Mouse (Mus musculus): ENCODE data around the gene Klhl26. TPM values are rescaled to one million over a fixed set of nuclear protein-coding genes. Genes with fewer than 3 reads are reported as not detected.

The Klhl26 gene
- 10 to 100 TPM; 18.0 TPM for polyA plus RNA-seq (2017; shearing (Covaris generic))

DNA sequence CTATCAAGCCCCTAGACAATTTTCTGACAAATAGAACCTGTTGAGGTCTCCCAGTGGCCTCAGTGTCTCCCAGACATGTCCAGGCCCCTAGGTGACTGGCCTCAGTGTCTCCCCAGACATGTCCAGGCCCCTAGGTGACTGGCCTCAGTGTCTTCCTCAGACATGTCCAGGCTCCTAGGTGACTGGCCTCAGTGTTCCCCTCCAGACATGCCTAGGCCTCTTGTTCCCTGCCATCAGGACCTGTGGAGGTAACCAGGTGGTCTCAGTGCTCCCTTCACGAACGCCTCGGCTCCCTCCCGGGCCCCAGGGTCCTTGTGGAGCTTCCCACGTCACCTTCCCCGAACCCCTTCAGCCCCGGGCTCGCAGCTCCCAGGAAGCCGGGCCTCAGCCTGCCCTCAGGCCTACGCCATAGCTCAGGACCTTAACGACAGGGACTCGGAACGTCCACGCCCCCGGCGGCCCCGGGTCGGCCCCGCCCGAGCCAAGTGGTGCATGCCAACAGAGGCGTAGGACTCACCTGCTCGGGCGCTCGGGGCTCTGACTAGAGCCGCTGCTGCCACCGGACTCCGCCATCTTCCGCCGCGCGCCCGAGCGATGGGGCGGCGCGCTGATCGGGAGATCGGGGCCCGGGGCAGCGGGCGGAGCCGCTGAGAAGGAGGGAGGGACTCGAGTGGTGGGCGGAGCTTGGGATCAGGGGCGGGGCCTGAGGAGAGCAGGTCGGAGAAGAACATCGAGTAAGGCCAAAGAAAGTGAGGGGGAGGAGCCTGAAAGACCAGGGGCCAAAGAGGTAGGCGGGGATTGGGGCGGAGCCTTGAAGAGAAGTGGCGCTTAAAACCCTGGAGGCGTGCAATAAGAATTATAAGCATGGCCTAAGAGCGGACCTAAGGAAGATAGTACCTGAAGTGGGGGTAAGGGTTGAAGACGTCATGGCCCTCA is at the start of gene Klhl26:
Klhl26 (minus strand) TSS at position 636 of the 936 bp plus-strand sequence.

DNA sequence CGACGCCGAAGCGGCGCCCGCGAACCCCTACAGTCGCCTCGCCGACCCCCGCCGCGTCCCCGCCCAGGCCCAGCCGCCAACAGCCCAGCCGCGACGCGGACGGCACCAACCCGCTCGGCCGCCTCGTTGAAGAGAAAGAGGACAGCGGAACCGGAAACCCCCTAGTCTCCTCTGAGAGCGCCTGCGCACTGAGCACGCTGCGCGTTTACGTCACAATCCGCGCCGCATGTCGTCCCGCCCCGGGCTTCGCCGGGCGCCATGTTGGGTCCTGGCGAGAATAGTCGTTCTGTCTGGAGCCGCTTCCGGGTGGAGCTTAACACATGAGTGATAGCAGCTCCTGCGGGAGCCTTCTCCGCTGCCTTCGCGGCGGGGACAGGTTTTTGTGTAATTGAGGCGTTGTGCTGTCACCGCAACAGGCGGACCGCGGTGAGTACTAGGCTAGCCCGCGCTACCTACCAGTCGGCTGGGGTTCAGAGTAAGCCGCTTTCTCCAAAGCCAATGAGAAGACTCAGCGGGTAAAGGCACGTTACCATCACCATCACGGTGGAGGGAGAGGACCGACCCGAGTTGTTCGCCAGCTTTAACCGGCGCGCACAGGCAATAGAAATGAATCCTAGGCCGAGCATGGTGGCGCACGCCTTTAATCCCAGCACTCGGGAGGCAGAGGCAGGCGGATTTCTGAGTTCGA is 33.6 kb upstream of the Klhl26 start, which contains the start of gene Uba52:
Uba52 (minus strand) TSS at position 574 of the 688 bp plus-strand sequence.

DNA sequence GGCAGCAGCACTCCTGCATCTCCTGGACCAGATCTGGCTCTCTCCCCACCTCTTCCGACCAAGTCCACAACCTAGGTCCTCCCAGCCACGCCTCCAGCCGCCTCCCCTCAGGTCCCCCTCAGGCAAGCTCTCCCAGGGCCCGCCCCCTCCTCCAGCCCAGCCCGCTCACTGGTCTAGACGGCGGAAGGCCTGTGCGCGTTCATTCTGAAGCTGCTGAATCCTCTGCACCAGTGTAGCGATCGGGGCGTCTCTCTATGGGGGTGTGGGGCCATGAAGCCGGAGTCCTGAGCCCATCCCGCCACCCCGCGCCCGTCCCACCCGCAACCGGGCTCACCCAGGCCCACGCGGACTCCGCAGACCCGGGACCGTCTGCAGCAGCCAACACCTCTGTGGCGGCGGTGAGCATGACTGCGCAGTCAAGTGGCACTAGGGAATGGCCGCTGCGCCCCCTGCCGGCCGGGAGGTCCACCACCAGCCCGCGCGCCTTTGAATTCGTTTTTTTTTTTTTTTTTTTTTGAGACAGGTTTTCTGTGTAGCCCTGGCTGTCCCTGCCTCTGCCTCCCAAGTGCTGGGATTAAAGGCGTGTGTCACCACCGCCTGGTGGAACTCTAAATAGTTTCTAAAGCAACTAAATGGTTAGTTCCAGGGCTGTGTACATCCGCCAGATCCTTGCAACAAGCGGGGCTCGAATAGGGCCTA is 29.7 kb upstream of the Klhl26 start, which contains the start of gene Rex1bd:
Rex1bd (minus strand) TSS at position 425 of the 699 bp plus-strand sequence.

DNA sequence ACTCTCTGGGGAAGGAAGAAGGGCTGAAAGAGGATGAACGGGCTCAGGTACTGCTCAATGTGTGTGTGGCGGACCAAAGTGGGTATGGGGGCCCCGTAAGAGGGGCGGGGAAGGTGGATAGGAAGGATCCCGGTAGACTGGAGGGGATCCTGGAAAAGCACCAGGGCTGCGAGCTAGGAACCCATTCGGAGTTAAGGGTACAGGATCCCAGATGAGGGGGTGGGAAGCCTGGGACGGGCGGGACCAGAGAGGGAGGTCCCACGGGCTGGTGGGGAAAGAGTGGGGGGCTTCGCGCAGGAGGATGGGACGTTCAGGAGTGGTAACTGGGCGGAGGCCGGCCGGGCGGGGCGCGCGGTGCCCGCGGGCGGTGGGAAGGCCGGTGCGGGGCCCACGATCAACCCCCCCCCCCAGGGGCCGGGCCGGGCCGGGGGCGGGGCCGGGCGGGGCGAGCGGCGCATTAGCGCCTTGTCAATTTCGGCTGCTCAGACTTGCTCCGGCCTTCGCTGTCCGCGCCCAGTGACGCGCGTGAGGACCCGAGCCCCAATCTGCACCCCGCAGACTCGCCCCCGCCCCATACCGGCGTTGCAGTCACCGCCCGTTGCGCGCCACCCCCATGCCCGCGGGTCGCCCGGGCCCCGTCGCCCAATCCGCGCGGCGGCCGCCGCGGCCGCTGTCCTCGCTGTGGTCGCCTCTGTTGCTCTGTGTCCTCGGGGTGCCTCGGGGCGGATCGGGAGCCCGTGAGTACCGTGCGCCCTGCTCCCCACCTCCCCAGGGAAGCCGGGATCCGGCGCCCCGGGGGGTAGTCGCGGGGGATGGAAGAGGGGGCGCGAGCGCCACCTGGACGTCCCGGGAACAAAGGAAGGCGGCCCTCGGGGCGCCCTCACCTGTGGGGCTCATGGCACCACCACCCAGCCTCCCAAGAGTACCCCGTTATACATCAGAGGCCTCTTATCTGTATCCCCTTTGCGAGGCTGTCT is 16.2 kb upstream of the Klhl26 start, which contains the start of gene Crlf1:
Crlf1 (plus strand) TSS at position 495 of the 977 bp plus-strand sequence.

DNA sequence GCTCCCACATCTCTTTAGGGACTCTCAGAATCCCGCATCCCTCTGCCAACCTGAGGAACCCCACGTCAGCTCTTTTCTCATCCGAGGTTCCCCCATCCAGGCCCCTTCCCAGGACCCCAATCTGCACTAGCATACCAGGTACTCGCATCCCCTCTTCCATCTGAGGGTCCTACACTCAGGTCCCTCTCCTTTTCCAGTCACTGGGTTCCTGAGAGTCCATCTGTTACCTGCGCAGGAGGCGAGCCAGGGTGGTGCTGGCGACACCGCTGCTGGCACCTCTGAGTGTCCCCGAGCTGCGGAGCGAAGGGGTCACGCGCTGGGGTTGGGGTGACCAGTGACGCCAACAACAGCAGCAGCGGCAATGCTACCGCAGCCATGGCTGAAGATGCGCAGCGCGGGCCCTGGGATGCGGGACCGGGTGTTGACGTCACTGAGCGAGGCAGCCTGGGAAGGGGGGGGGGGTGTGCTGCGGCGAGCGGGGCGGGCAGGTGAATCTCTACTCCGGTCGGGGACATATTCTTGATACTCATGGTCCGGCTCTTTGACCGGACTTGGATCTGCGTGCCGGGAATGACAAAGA is 10.3 kb upstream of the Klhl26 start, which contains the start of gene Tmem59l:
Tmem59l (minus strand) TSS at position 418 of the 580 bp plus-strand sequence.

DNA sequence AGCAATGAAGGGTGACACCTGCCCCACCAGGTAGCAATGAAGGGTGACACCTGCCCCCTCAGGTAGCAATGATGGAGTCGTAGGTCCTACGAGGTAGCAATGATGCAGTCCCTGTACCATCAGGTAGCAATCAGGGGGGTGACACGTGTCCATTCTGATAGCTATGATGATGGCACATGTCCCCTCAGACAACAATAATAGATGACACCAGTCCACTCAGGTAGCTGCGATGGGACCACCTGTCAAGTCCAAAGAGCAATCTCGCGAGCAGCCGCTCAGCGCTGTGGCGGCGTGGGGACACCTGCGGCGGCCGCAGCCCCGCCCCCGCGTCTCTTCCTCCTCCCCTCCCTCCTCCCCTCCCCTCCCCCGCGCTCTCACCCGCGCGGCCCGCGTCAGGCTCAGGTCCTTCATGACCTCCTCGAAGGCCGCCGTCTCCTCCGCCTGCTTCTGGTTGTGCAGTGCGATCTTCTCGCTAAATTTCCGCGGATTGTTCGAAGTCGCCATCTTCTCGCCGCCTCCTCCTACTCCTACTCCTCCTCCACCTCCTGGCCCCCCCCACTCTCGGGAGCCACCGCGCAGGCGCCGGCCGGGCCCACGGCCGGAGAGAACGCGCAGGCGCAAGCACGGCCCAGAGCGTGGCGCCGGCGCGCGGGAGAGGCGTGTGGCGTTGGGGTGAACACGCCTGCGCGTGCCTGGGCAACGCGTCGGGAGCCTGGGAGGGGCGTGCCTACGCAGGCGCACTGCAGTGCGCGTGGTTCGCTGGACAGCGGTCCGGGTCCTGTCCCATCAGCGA is 37.5 kb downstream of the Klhl26 start, which contains the start of gene Crtc1:
Crtc1 (minus strand) TSS at position 525 of the 793 bp plus-strand sequence.

Other genes starting within 250 kb of the Klhl26 start
- gene Sugp2, start 242.7 kb downstream of the Klhl26 start, polyA plus RNA-seq (2017; shearing (Covaris generic)) = 10 to 100 TPM; 34.2 to 37.0 TPM
- gene Armc6, start 242.5 kb downstream of the Klhl26 start, polyA plus RNA-seq (2017; shearing (Covaris generic)) = 10 to 100 TPM in 1 of 2 experiments, 1 to 10 TPM in 1; 8.5 to 10.7 TPM
- gene Homer3, start 194.1 kb downstream of the Klhl26 start, polyA plus RNA-seq (2017; shearing (Covaris generic)) = 1 to 10 TPM; 1.6 to 8.4 TPM
- 10 to 100 TPM; 51.5 to 62.1 TPM for gene Ddx49, start 174.5 kb downstream of the Klhl26 start, polyA plus RNA-seq (2017; shearing (Covaris generic))
- 100 to 1,000 TPM; 335 to 351 TPM for gene Cope, start 174.4 kb downstream of the Klhl26 start, polyA plus RNA-seq (2017; shearing (Covaris generic))
- under 1 TPM; 0.11 to 0.55 TPM for gene Cers1, start 161.2 kb downstream of the Klhl26 start, polyA plus RNA-seq (2017; shearing (Covaris generic))
- gene Gdf1, start 147.2 kb downstream of the Klhl26 start, polyA plus RNA-seq (2017; shearing (Covaris generic)) = under 1 TPM; 0.51 to 0.95 TPM
- 10 to 100 TPM; 78.8 to 89.3 TPM for gene Upf1, start 123.7 kb downstream of the Klhl26 start, polyA plus RNA-seq (2017; shearing (Covaris generic))
- gene Comp, start 103.4 kb downstream of the Klhl26 start, polyA plus RNA-seq (2017; shearing (Covaris generic)) = 1 to 10 TPM; 2.0 to 2.9 TPM
- gene Crtc1, start 37.4 kb downstream of the Klhl26 start, polyA plus RNA-seq (2017; shearing (Covaris generic)) = 10 to 100 TPM; 14.4 to 21.9 TPM
- gene Tmem59l, start 10.4 kb upstream of the Klhl26 start, polyA plus RNA-seq (2017; shearing (Covaris generic)) = not detected
- under 1 TPM; 0.42 to 0.76 TPM for gene Crlf1, start 16.2 kb upstream of the Klhl26 start, polyA plus RNA-seq (2017; shearing (Covaris generic))
- gene Rex1bd, start 29.8 kb upstream of the Klhl26 start, polyA plus RNA-seq (2017; shearing (Covaris generic)) = 100 to 1,000 TPM; 103 to 115 TPM
- 100 to 1,000 TPM; 859 to 975 TPM for gene Uba52, start 33.8 kb upstream of the Klhl26 start, polyA plus RNA-seq (2017; shearing (Covaris generic))
- gene Fkbp8, start 50.8 kb upstream of the Klhl26 start, polyA plus RNA-seq (2017; shearing (Covaris generic)) = 100 to 1,000 TPM; 362 to 377 TPM
- 10 to 100 TPM; 75.4 to 87.4 TPM for gene Kxd1, start 51.0 kb upstream of the Klhl26 start, polyA plus RNA-seq (2017; shearing (Covaris generic))
- 10 to 100 TPM; 25.3 to 30.2 TPM for gene Ell, start 62.5 kb upstream of the Klhl26 start, polyA plus RNA-seq (2017; shearing (Covaris generic))
- 100 to 1,000 TPM in 1 of 2 experiments, 10 to 100 TPM in 1; 83.1 to 103 TPM for gene Isyna1, start 117.4 kb upstream of the Klhl26 start, polyA plus RNA-seq (2017; shearing (Covaris generic))
- 100 to 1,000 TPM; 132 to 196 TPM for gene Ssbp4, start 131.9 kb upstream of the Klhl26 start, polyA plus RNA-seq (2017; shearing (Covaris generic))
- gene Lrrc25, start 139.2 kb upstream of the Klhl26 start, polyA plus RNA-seq (2017; shearing (Covaris generic)) = under 1 TPM; 0.22 to 0.49 TPM
- under 1 TPM in 1 of 2 experiments, not detected in 1; 0.54 TPM for gene Gdf15, start 155.5 kb upstream of the Klhl26 start, polyA plus RNA-seq (2017; shearing (Covaris generic))
- gene Pgpep1, start 183.4 kb upstream of the Klhl26 start, polyA plus RNA-seq (2017; shearing (Covaris generic)) = 1 to 10 TPM; 1.5 to 4.3 TPM
- 100 to 1,000 TPM; 304 to 322 TPM for gene Lsm4, start 196.3 kb upstream of the Klhl26 start, polyA plus RNA-seq (2017; shearing (Covaris generic))
- 100 to 1,000 TPM; 739 to 832 TPM for gene Jund, start 222.0 kb upstream of the Klhl26 start, polyA plus RNA-seq (2017; shearing (Covaris generic))
- 1 to 10 TPM in 1 of 2 experiments, under 1 TPM in 1; 0.08 to 1.1 TPM for gene Iqcn, start 226.5 kb upstream of the Klhl26 start, polyA plus RNA-seq (2017; shearing (Covaris generic))
- gene Gm3336, start 241.6 kb upstream of the Klhl26 start, polyA plus RNA-seq (2017; shearing (Covaris generic)) = under 1 TPM in 1 of 2 experiments, not detected in 1; 0.56 TPM
- gene Pde4c, start 246.8 kb upstream of the Klhl26 start, polyA plus RNA-seq (2017; shearing (Covaris generic)) = under 1 TPM; 0.37 to 0.56 TPM